Mouse (Mus musculus) left cerebral cortex, adult 18-20 months (tissue): Measurements from ENCODE around the gene Rpl23. TPM values are rescaled to one million over a fixed set of nuclear protein-coding genes. Genes with fewer than 3 reads are reported as not detected.
"Not testable (repeated sequence)": the region's sequence is repeated elsewhere in the genome, so short reads cannot be mapped to it uniquely, and the experiment has no call there.

Experiments used
- DNase-seq, 2 experiments: peaks; one replicate each; pipeline ENCODE4 v3.0.0; 2021 to 2022; ENCODE audit warnings: low spot score in 2 of 2, mixed read lengths in 1 of 2
- total RNA-seq, 2 experiments: library from RNA; stranded (reverse); gene quantifications; 2 replicates each; pipeline ENCODE4 v1.2.3; 2021

Rpl23 gene
- total RNA-seq, 2 experiments from 2014 or later = 351 to 356 TPM

DNA sequence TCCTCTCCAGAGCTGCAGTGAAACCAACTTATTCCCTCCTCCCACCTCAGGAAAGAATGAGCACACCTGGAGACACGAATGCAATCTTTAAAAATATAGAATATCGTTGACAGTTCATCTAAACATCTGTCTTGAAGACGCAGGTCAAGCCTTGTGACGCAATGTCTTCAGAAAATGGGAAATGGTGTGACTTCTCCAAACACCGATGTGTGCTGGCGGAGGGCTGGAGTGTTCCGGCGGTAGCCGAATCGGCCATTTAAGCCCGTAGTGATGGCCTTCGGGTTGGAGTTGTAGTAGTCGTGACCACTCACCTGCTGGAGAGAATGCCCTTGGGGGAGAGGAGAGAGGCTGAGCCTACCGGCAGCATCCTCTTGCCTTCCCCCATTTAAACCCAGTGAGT is 10.8 kb downstream of the Rpl23 start:
- DNase-seq = no peak

DNA sequence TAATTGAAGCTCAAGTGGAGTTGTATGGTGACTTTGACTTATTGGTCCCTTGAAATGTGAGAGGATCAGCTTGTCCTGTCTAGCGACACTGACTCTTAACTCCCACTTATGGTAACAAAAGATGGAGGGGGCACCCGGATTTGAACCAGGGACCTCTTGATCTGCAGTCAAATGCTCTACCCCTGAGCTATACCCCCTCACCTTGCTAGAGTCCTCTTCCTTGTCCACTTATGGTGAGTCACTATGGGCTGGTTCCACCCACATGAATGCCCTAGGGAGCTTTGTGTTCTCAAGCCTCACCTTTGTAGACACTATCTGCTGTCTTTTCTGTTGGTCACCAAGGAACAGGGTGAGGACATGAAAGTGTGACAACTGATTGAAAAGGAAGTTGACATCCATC is 12.5 kb downstream of the Rpl23 start:
- DNase-seq = no peak

DNA sequence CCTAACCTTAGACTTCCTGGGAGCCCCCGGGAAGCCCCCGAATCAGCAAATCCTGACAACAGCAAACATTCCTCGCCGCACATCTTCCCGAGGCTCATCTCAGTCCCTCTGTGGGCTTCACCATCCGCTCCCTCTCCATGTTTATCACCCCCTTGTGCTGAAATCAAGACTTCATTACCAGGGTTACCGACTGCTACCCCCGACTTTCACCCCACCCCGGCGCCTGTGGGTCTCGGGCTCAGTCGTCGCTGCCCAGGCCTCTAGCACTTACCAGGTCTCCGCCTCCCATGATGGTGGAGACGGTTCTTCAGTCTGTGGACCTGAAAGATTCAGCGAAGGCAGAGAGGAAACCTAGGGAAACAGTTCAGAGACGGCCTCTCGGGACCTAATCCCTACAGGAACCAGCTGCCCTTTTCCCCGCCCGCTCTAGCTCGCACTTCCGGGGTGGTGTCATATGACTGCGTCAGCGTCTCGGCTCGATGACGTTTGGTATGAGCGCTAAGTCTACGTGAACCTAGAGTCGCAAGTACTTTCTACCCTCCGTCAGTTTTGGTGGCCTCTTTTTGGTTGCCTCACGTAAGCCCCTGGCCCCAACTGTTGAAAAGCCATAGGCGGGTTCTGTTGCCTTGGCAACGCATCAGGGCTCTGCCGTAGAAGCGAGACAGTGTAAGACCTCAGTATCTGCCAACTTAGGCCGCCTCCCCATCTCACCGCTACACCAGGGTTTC is 15.9 kb downstream of the Rpl23 start, which contains the start of gene Cwc25:
Gene Cwc25 (minus strand): TSS at position 403 of the 728 bp plus-strand sequence.
- peak; percentile 97 to 98 for DNase-seq

DNA sequence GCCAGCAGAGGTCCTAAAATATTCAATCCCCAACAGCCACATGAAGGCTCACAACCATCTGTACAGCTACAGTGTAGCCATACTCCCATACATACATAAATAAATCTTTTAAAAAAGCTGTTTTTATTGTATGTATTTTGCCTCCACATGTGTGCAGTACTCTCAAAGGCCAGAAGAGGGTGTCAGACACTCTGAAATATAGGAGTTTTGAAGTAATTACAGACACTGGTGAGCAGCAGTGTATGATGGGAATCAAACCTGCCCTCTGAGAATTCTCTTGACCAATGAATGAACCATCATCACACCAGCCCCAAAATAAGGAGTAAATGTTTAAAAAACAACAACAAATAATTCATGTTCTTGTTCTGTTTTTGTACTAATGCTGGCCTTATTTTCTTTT is 20.6 kb downstream of the Rpl23 start:
- no peak for DNase-seq

DNA sequence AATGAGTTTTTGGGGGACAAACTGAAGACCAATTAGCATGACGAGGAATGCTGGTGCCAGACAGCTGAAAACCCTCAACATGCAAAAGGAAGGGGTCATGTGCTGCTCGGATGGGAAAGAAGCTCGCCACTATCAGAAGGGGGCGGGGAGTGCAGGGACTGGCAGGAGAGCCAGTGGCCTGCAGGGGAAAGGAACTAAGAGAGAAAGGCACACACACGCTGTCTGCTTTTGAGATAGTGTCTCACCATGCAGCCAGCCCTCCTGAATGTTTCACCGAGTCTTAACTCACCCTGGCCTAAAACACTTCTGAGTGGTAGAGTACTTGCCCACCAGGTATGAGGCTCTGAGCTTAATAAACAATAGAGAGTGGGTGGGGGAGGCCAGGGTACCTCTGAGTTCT is 23.3 kb downstream of the Rpl23 start:
- no peak for DNase-seq

DNA sequence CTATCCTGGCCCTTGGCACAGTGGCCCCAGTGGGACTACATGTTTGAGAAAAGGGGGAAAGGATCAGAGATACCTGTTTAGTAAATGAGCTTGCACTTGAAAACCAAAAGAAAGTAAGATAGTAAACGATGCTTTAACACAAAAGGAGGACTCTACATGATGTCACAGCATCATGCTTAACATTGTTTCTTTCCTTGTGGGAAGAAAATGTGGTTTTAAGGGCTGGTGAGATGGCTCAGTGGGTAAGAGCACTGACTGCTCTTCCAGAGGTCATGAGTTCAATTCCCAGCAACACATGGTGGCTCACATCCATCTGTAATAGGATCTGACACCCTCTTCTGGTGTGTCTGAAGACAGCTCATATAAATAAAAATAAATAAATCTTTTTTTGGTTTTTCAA is 24.1 kb downstream of the Rpl23 start:
- DNase-seq = no peak

DNA sequence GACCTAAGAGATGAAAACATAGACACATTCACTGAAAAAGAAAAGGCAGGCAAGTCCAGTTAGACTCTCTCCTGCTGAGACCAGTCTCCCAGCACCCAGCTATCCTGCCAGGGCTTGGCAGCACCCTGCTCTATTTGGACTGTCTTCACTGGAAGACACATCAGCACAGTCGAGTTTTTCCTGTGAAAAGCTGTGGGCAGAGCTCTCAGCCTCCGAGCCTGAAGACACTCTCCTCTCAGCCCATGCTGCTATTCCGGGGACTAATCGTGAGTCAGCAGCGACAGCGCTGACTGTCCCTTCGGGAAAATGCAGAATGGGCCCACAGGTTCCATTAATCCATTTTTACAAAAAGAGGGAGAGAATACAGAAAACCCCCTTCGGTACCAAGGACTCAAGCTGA is 29.0 kb downstream of the Rpl23 start:
- peak; percentile 57 to 75 for DNase-seq

DNA sequence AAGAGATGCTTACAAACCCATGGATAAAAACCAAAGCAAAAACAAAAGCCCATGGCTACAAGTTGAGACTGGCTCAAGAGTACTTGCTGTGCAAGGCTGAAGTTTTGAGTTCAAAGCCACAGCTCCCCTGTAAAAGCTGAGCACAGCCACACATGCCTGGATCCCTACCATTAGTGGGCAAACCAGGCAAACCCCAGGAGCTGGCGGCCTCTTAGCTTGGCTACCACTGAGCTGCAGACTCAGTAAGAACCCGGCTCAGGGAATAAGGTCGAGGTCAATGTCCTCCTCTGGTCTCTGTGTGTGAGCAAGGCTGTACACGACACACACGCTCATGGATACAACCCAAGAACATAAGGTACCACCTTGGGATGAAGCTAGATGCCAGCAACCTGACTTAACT is 33.7 kb downstream of the Rpl23 start:
- no peak for DNase-seq

DNA sequence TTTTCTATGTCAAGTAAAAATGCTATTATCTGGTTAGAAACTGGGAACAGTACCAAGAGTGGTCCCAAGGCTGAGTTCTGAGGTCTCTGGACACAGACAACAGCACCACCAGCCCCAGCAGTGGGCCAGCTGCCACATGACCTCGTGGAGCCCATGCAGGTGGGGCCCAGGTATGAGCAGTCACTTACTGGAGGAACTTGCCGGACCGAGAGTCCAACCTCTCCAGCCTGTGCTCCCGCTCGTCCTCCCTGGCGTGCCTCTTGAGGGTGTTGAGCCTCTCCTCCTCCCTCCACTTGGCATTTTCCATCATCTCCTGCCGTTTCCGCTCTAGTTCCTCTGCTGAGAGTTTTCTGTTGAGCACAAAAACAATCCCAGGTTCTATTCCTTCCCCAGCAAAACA is 34.5 kb downstream of the Rpl23 start:
- no peak for DNase-seq

DNA sequence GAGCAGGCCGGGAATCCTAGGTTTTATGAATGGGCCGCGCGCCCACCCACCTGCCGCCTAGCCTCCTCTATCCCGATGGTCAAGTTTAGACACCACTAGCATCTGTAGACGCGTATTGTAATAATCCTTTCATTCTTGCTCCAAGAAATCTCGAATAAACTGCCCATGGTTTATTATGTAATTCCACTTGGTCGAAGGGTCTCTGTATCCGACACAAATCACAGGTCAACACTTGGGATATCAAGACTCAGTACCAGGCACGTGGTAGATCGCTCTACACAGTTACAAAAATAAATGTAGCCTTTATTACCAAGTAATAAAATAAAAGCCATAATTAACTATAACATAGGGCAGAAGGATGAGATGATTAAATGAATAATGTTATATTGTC is 36.9 kb downstream of the Rpl23 start:
- no peak for DNase-seq

DNA sequence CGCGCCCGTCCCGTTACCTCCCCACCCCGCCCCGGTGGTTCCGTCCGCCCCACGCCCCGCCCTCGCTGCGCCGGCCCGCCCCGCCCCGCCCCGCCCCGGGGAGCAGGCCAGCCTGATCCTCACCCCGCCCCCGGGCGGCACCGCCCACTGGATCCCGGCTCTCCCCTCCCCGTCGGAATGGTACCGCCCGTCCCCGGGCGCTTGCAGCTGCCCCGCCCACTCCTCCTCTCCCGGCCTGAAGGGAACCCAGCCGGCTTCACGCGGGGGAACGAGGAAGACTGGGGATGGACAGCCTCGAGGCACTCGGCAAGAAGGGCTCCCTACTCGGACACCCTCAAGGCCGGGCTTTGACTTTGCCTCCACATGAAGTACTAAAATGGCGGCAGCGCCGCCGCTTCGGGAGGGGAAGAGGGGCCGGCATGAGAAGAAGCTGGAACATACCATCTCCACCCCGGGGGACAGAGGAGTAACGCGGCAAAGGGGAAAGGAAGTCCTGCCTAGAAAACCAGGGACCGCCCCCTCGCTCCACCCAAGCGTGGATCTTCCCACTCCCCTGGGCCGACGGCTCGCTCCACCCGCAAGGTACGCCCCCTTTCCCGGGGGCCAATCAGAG is 37.4 kb downstream of the Rpl23 start:
- DNase-seq = peak; percentile 98

DNA sequence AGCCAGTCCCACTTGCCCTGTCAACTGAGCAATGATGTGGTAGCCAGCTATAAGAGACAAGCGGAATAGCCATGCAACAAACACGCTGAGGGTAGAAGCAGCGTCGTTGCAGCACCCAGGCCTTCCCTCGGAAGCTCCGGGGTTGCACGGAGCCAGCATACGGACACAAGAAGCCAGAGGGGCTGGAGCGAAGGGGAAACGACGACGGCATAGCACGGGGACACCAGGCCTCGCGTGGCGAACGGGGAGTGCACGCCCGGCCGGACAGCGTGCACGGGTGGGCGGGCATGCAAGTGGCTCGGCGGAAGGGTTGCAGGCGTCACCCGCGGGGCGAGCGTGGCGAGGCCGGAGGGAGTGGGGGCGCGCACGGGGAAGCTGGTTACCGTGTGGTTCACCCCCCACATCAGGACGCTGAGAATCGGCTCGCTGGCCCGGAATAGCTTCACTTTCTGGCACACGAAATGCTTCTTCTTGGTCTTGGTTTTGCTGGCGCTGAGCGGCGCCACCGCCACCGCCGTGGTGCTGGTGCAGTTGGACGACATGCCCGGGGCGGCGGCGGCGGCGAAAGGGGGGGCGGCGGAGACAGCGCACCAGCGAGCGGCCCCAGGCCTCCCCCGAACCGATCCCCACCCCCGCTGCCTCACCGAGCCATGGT is 38.0 kb downstream of the Rpl23 start, which contains the start of gene Pip4k2b:
Gene Pip4k2b (minus strand): TSS at position 642 of the 655 bp plus-strand sequence.
- DNase-seq = no peak

DNA sequence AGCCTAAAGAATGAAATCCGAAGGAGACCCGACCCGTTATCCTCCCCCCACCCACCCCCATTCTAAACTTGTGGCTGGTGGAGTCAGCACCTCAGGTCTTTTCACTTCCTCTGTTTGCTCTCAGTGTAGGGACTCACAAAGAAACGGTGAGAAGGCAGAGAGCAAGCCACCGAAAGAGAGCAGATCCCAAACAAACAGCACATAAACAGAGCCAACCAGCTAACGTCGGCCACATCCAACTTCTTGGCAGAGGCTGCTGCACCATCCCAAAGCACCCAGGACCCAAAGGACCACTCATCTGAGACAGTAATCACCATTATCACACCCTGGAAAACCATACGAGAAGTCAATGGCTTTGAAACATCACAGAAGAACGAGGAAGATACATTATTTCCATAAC is 38.8 kb downstream of the Rpl23 start:
- no peak for DNase-seq

DNA sequence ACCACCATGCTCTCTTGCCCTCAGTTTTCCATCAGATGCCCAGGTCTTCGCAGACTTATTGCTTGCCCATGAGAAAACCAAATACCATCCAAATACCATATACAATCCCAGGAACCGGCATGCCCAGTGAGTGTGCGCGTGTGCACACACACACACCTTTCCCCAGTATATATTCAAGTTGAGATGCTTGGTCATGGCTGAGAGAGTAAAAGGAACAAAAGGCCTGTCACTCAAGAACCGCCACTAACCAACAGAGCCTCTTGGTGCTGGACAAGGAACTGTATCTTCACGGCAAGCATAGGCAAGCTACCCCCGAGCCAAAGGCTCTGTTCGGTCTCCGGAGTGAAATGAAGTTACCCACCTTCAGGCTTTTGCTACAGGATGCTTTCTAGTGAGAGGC is 39.6 kb downstream of the Rpl23 start:
- DNase-seq = no peak

DNA sequence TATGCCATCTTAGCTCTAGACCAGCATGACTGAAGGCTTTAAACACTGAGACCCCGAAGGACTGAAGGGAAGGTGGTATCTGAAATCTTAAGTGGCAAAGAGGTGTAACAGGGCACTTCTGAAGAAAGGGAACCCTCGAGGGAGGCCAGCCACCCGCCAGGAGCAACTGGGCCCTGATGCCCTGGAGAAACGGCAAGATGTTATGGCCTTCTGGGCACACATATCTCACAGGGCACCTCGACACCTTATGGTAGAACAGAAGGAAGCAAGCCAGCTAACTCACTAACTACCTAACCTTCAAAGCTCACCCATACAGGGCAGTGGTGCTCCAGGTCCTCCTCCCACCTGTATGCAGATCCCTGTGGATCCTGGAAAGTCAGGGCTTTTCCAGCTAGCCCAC is 40.1 kb downstream of the Rpl23 start:
- no peak for DNase-seq

DNA sequence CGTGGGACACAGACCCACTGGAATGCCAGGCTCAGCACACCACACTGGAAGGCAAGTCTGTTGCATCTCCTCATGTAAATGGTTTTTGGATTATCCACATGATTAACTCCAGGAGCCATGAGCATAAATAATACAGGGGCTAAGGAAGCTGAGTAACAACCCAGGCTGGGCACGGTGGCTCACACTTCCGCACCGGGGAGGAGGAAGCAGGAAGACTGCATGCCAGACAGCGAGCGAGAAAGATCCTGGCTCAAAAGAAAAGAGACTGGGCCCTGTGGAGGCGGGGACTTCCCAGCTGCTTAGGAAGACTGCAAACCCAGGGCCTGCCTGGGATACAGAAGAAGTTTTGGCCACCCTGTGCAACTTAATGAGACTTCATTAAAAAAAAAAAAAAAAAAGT is 42.0 kb downstream of the Rpl23 start:
- DNase-seq = peak in 1 of 2 experiments; percentile 47

DNA sequence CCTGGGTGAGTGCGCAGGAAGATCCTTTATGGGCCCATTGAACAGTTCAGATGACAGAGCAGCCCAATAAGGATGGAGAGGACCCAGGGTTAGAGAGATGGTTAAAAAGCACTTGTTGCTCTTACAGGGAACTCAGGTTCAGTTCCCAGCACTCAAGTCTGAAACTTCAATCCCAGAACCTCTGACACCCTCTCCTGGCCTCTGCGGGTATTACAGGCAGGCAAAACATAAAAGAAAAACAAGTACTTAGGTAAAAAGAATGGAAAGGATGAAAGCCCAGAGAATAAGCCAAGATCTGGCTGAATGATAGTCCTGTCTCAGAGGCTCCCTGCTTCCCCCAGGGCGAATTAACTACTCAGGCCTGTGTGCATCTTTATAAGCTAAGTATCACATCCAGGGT is 43.1 kb downstream of the Rpl23 start:
- no peak for DNase-seq

DNA sequence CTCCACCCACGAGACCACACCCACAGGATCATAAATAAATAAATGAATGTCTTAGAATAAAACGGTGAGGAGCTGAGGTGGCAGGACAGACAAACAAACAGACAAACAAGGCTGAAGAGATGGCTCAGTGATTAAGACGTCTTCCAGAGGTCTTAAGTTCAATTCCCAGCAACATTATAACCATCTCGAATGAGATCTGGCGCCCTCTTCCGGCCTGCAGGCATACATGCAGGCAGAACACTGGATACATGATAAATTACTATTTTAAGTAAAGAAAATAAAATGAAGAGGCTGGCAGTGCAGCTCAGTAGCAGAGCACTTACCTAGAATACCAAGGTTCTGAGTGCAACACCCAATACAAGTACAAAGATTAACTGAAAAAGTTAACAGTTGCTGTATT is 43.5 kb downstream of the Rpl23 start:
- DNase-seq = no peak

DNA sequence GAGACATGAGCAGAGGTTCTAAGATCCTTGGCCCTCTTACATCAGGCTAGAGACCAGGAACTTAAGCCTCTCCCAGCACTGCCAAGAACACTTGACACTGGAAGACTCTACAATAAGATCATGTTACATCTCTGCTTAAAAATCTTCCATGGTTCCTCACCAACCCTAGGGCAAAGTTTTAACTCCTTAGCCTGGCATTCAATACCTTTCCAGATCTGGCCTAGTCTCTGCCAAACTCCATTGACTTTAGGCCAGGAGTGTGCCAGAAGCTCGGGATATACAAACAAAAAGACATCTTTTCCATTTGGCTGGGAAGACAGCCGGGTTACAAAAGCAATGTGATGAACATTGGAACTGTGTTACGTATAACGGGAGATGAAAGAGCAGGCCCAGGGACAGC is 44.6 kb downstream of the Rpl23 start:
- DNase-seq = no peak

DNA sequence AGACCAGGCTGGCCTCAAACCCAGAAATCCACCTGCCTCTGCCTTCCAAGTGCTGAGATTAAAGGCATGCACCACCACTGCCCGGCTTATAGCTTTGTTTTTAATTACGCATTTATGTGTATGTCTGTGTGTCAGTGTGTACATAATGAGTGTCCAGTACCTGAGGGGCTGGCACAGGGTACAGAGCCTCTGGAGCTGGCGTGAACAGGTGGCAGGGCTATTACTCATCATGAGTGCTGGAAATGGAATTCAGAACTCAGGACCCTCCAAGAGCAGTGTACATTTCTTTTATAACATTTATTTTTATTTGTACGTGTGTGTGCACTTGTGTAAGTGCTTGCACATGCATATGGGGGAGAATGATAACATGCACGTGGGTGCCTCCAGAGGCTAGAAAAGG is 45.6 kb downstream of the Rpl23 start:
- DNase-seq = no peak

DNA sequence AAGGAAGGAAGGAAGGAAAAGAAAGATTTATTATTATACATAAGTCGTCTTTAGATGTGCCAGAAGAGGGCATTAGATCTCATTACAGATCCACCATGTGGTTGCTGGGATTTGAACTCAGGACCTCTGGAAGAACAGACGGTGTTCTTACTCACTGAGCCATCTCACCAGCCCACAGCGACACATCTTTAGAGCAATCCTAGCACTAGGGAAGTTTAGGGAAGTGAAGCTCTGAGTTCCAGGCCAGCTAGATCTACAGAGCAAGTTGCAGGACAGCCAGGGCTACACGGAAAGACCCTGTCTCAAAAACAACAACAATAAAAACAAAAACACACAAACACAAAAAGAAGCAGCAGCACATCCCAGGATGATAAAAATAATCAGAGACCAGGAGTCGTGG is 47.4 kb downstream of the Rpl23 start:
- DNase-seq = not testable (repeated sequence)

DNA sequence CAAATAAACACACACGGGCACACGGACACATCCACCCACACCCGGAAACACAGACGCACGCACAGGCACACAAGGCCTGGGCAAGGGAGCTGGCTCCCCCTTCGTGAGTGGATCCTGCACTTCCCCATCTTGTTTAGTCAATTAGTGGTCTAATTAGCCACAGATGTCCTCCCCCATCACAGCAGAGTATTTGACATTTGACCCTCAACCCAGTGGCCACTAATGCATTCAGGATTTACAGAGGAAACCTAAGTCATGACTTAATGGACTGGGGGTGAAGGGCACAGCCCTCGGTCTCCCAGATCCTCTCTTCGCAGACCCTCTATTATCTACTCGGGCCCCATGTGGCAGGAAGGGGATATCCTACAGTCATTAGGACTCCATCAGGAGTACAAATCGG is 48.5 kb downstream of the Rpl23 start:
- DNase-seq = no peak

DNA sequence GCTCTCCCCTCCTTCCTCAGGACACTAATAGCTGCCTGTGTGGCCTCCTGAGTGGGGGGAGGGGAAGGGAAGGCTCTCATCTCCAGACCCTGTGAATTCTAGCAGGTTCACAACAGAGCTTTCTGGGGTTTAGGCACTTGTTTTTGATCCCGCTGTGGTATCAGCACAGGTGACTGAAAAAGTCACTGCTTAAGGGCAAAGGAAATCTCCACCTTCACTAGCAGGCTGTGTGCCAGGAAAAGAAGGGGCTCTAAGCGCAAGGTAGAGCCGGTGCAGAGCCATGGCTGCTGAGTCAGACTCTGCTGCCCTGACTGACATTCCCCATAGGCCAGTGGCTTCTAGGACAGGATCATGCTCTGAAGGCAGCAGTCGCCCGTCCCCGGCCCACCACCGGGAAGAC is 53.5 kb downstream of the Rpl23 start:
- DNase-seq = no peak
